Mouse (Mus musculus): ENCODE data around the gene Tapbp. TPM values are rescaled to one million over a fixed set of nuclear protein-coding genes. Genes with fewer than 3 reads are reported as not detected.

Tapbp gene
- polyA plus RNA-seq, 1 experiment from 2014 or later: 155 TPM

- no peak for TF ChIP-seq CTCF (IDR thresholded peaks at IDR 0.05)
- CTCF ChIA-PET: no interaction called here
- POLR2A ChIA-PET: no interaction called here
- in situ Hi-C loops (cut with MboI; ENCODE audit: low pct_unique_long_range_greater_than_20kb): no loop called here
- ATAC-seq (no peak), DNase-seq (ENCODE audit: low read depth, low spot score) (no peak)
- no peaks in the 10 kb centered on the region for H3K27me3 ChIP-seq
These were observed 17.3 kb downstream of the Tapbp start for GRCm38 (mm10) chr17:33932970-33933369.

GRCm38 (mm10) chr17:33935422-33936055, 19.8 kb downstream of the Tapbp start:
- DNase-seq (ENCODE audit: low read depth, low spot score): no peak

GRCm38 (mm10) chr17:33936993-33937392, 21.3 kb downstream of the Tapbp start:
- DNase-seq (ENCODE audit: low read depth, low spot score) (no peak), ATAC-seq (no peak)
- no peak for TF ChIP-seq CTCF (IDR thresholded peaks at IDR 0.05)
- ChIA-PET CTCF (no interaction called here), POLR2A (no interaction called here)
- H3K27me3 ChIP-seq: no peaks in the 10 kb centered on the region
- in situ Hi-C loops (cut with MboI; ENCODE audit: low pct_unique_long_range_greater_than_20kb): no loop called here

More at GRCm38 (mm10) chr17:33935422-33936055, 19.8 kb downstream of the Tapbp start:
- ATAC-seq: no peak
- in situ Hi-C loops (cut with MboI; ENCODE audit: low pct_unique_long_range_greater_than_20kb): no loop called here
- CTCF ChIA-PET: no interaction called here
- no peak for TF ChIP-seq CTCF (IDR thresholded peaks at IDR 0.05)
- POLR2A ChIA-PET: no interaction called here
- no peaks in the 10 kb centered on the region for H3K27me3 ChIP-seq

GRCm38 (mm10) chr17:33938783-33939182, 23.1 kb downstream of the Tapbp start:
- no peaks in the 10 kb centered on the region for H3K27me3 ChIP-seq
- CTCF ChIA-PET: interaction anchor here (0.9 kb wide), 1 partner anchor 11 kb away, joined by 4 read pairs; no protein-coding TSS in a partner anchor
- no peak for ATAC-seq
- TF ChIP-seq CTCF (IDR thresholded peaks at IDR 0.05): no peak
- DNase-seq (ENCODE audit: low read depth, low spot score): no peak
- POLR2A ChIA-PET: interaction anchor here (1.8 to 2.6 kb wide), 2 partner anchors 11 to 15 kb away, joined by 8 to 15 read pairs; partner anchors contain the start of gene B3galt4
- in situ Hi-C loops (cut with MboI; ENCODE audit: low pct_unique_long_range_greater_than_20kb): no loop called here

- ChIA-PET CTCF (interaction anchor here (0.9 to 1.8 kb wide), 5 partner anchors 9 to 43 kb away, joined by 3 to 6 read pairs (median 5); partner anchors contain the start of genes B3galt4, Rps18 and Vps52), POLR2A (interaction anchor here (0.6 to 2.6 kb wide), 4 partner anchors 9 to 15 kb away, joined by 3 to 15 read pairs (median 6); partner anchors contain the start of genes B3galt4, Rps18 and Vps52)
- H3K27me3 ChIP-seq: no peaks in the 10 kb centered on the region
- ATAC-seq (peak; percentile 77), DNase-seq (ENCODE audit: low read depth, low spot score) (no peak)
- TF ChIP-seq CTCF (IDR thresholded peaks at IDR 0.05): no peak
- in situ Hi-C loops (cut with MboI; ENCODE audit: low pct_unique_long_range_greater_than_20kb): no loop called here
These were observed 24.6 kb downstream of the Tapbp start, which contains the start of the genes Pfdn6 and Wdr46 for GRCm38 (mm10) chr17:33940206-33940805. Gene Pfdn6, minus strand, starts transcription at chr17:33940343. Gene Wdr46, plus strand, starts transcription at chr17:33940660.

GRCm38 (mm10) chr17:33940981-33941380, 25.3 kb downstream of the Tapbp start:
- DNase-seq (ENCODE audit: low read depth, low spot score) (no peak), ATAC-seq (no peak)
- no peaks in the 10 kb centered on the region for H3K27me3 ChIP-seq
- ChIA-PET CTCF (interaction anchor here (0.9 to 1.8 kb wide), 5 partner anchors 10 to 43 kb away, joined by 3 to 6 read pairs (median 5); partner anchors contain the start of genes B3galt4, Rps18 and Vps52), POLR2A (interaction anchor here (0.6 to 2.6 kb wide), 4 partner anchors 9 to 15 kb away, joined by 3 to 15 read pairs (median 6); partner anchors contain the start of genes B3galt4, Rps18 and Vps52)
- in situ Hi-C loops (cut with MboI; ENCODE audit: low pct_unique_long_range_greater_than_20kb): no loop called here
- TF ChIP-seq CTCF (IDR thresholded peaks at IDR 0.05): no peak

- in situ Hi-C loops (cut with MboI; ENCODE audit: low pct_unique_long_range_greater_than_20kb): no loop called here
- no peak for DNase-seq (ENCODE audit: low read depth, low spot score)
These were observed 25.7 kb downstream of the Tapbp start for GRCm38 (mm10) chr17:33941381-33941780.

GRCm38 (mm10) chr17:33943454-33943853, 27.8 kb downstream of the Tapbp start:
- DNase-seq (ENCODE audit: low read depth, low spot score): no peak
- no peak for TF ChIP-seq CTCF (IDR thresholded peaks at IDR 0.05)
- in situ Hi-C loops (cut with MboI; ENCODE audit: low pct_unique_long_range_greater_than_20kb): no loop called here
- CTCF ChIA-PET: no interaction called here
- POLR2A ChIA-PET: interaction anchor here (3.2 kb wide), 1 partner anchor 12 kb away, joined by 9 read pairs; the partner anchor contains the start of genes Rps18 and Vps52
- H3K27me3 ChIP-seq: no peaks in the 10 kb centered on the region
- ATAC-seq: no peak

More at GRCm38 (mm10) chr17:33941381-33941780, 25.7 kb downstream of the Tapbp start:
- no peak for TF ChIP-seq CTCF (IDR thresholded peaks at IDR 0.05)
- ChIA-PET CTCF (interaction anchor here (1.8 kb wide), 1 partner anchor 9 kb away, joined by 6 read pairs; the partner anchor contains the start of gene B3galt4), POLR2A (interaction anchor here (1.0 to 3.2 kb wide), 2 partner anchors 14 kb away, joined by 3 to 9 read pairs; partner anchors contain the start of genes Rps18 and Vps52)
- H3K27me3 ChIP-seq: no peaks in the 10 kb centered on the region
- ATAC-seq: no peak

GRCm38 (mm10) chr17:33947430-33948089, 31.9 kb downstream of the Tapbp start:
- POLR2A ChIA-PET: no interaction called here
- in situ Hi-C loops (cut with MboI; ENCODE audit: low pct_unique_long_range_greater_than_20kb): no loop called here

More at GRCm38 (mm10) chr17:33947430-33948089, 31.9 kb downstream of the Tapbp start:
- CTCF ChIA-PET: no interaction called here
- TF ChIP-seq CTCF (IDR thresholded peaks at IDR 0.05): no peak
- ATAC-seq: no peak
- no peak for DNase-seq (ENCODE audit: low read depth, low spot score)
- H3K27me3 ChIP-seq: no peaks in the 10 kb centered on the region
